Mouse (Mus musculus) hindbrain, embryonic 12.5 days (tissue): ENCODE measurements at regions not wholly inside any gene's neighbourhood (a gene's known extent, or its start where the extent isn't known, plus 50 kb on each side); places are given as distances from the start of the nearest gene placed in this dataset.

Experiments used
- ATAC-seq: fragments of 200-750 bp; cut with Nextera tagmentation; 2 replicates; pipeline ENCODE4 v1.8.0; 2017; ENCODE audit warnings: moderate TSS enrichment; ENCODE audit not compliant: low FRiP score
- H3K27ac ChIP-seq: fragments of 300-500 bp; sonication (generic); 2 replicates; pipeline ENCODE4 v1.5.1; 2016; ENCODE audit warnings: mild to moderate bottlenecking
- H3K27me3 ChIP-seq: fragments of 300-500 bp; sonication (generic); 2 replicates; pipeline ENCODE4 v1.6.1; 2016; ENCODE audit warnings: mild to moderate bottlenecking
- H3K36me3 ChIP-seq: fragments of 300-500 bp; sonication (generic); 2 replicates; pipeline ENCODE4 v1.6.1; 2016; ENCODE audit warnings: mild to moderate bottlenecking
- H3K4me1 ChIP-seq: fragments of 300-500 bp; sonication (generic); 2 replicates; pipeline ENCODE4 v1.6.1; 2016
- H3K4me2 ChIP-seq: fragments of 300-500 bp; sonication (generic); replicated peaks from 2 replicates; pipeline ENCODE4 v1.6.1; 2016; ENCODE audit warnings: mild to moderate bottlenecking
- H3K4me3 ChIP-seq: fragments of 300-500 bp; sonication (generic); 2 replicates; pipeline ENCODE4 v1.5.1; 2016; ENCODE audit warnings: mild to moderate bottlenecking
- H3K9ac ChIP-seq: fragments of 300-500 bp; sonication (generic); 2 replicates; pipeline ENCODE4 v1.6.1; 2016; ENCODE audit warnings: mild to moderate bottlenecking, moderate library complexity
- H3K9me3 ChIP-seq: fragments of 300-500 bp; sonication (generic); replicated peaks from 2 replicates; pipeline ENCODE4 v1.6.1; 2016; ENCODE audit warnings: mild to moderate bottlenecking
- WGBS: fragments of 180-500 bp; shearing (Covaris S2); methylation state at CpG from one replicate; pipeline ENCODE4 v1.1.7; 2016; 5-methylcytosine and 5-hydroxymethylcytosine counted together

- Histone ChIP-seq H3K9me3 (no peaks in the 10 kb centered on the region), H3K4me3 (no peak overlapping the region), H3K4me1 (no peaks in the 10 kb centered on the region), H3K36me3 (no peaks in the 10 kb centered on the region), H3K27me3 (no peaks in the 10 kb centered on the region), H3K9ac (no peak overlapping the region), H3K27ac (no peak overlapping the region), H3K4me2 (no peak overlapping the region)
- 88% methylated on average over 2 of the region's 2 CpGs for WGBS
- ATAC-seq = no peak
Observed at GRCm38 (mm10) chr7:111134496-111134895, 51.7 kb upstream of the Eif4g2 start.
